Mouse (Mus musculus) kidney, postnatal 10 days (tissue): ENCODE data around the gene Mcu.

ENCODE experiments used
- DNase-seq: peaks from one replicate; pipeline ENCODE4 v3.0.0; 2021; ENCODE audit warnings: mixed read lengths

The Mcu gene

GRCm38 (mm10) chr10:59568665-59569480 lies 47.6 kb downstream of the Mcu start:
- no peak for DNase-seq

DNA sequence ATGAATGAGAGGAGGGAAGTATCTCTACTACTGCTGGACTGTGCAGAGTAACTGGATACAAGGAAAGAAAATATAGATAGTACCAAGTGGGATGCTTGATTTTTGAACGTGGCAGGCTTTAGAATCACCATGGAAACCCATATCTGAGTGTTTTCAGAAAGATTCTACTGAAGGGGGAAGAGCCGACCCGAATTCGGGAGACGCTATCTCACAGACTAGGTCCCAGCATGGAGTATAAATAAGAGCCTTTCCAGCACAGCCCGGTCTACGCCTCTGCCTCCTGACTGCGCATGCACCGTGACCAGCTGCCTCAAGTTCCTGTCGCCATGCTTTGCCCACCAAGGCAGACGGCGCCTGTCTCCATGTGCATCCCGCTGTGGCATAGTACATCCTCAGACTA lies 49.5 kb downstream of the Mcu start:
- no peak for DNase-seq

GRCm38 (mm10) chr10:59565995-59566410 lies 50.5 kb downstream of the Mcu start:
- no peak for DNase-seq

DNA sequence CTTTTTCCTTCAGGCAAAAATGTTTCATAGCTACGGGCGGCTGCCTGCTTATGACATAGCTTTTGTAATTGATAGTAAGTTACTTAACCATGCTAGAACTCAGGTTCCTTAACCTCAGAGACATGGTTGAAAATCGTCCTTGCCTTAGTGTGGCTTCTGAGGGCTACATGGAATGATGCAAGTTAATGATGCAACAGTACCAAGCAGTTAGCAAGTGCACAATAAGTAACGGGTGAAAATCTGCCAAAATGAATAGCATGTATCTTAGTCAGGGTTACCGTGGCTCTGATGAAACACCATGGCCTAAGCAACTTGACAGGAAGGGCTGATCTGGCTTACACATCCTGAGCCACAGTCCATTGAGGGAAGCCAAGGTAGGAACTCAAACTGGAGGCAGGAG lies 51.9 kb downstream of the Mcu start:
- no peak for DNase-seq

DNA sequence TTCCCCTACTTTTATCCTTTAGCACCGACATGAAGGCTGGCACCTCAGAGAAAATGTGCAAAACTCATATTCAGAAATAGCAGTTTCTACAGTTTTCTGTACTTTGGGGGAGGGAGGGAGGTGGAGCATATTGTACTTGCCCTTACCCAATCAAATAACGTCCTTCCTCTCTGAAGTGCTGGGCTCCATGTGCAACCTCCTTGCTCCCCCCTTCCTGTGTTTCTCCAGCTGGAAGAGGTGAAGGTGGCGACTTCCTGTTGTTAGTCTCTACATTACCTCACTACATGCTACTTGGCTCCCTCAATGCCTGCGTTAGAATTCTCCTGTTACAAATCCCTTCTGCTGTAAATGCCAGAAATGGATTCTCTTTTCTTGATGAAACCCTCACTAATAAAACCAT lies 54.0 kb downstream of the Mcu start:
- DNase-seq: no peak

GRCm38 (mm10) chr10:59560126-59560525 lies 56.4 kb downstream of the Mcu start:
- DNase-seq: no peak

DNA sequence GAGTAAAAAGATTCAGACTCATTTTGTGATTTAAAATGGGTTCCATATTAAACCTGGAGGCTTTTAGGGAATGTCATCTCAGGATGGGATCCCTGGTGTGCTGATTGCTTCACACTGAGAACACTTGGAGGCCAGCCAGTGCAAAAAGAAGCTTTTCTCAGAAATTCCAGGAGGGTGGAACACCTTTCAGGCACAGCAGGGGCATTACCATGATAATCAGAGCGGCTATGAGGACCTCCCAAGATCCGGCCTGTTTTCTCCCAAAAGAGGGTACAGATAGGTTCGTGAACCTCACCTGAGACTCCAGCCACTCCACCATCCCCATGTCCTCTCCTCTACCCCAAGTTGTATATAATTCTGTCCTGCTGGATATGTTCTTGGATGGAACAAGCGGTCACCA lies 57.9 kb downstream of the Mcu start:
- DNase-seq: no peak

DNA sequence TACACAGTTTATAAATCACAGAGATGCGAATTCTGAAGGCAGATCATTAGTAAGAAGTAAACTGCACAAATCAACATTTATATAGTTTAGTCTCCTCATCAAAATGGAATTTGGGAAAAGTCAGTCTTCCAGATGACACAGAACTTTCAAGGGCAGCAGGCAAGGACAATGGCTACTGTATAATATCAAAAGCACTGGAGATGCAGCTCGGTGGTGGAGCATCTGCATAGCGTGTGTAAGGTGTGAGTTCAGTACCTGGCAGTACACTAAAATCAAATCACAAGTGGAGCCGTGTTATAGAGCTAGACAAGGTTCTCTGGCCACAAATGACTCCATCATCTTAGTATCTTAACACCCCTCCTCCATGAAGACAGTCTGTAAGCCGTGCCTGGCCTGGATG lies 58.3 kb downstream of the Mcu start:
- no peak for DNase-seq

DNA sequence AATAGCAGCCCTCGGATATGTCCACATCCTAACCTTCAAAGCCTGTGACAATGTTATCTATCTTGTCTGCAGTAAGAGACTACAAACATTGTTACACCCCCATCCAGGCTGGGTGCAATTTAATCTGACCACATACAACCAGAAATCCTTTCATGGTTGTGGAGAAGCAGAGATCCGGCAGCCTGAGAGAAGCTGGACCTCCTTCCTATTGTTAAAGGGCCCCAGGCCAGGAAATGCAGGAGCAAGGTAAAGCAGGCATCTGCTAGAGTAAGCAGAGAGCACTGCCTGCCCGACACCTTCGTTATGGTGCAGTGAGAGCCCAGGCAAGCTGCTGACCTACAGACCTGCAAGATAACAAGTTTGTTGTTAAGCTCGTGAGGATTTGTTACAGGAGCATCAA lies 60.0 kb downstream of the Mcu start:
- DNase-seq: no peak

GRCm38 (mm10) chr10:59554243-59554642 lies 62.2 kb downstream of the Mcu start:
- DNase-seq: no peak

- DNase-seq: no peak
Measured at GRCm38 (mm10) chr10:59552456-59552855, 64.0 kb downstream of the Mcu start.

DNA sequence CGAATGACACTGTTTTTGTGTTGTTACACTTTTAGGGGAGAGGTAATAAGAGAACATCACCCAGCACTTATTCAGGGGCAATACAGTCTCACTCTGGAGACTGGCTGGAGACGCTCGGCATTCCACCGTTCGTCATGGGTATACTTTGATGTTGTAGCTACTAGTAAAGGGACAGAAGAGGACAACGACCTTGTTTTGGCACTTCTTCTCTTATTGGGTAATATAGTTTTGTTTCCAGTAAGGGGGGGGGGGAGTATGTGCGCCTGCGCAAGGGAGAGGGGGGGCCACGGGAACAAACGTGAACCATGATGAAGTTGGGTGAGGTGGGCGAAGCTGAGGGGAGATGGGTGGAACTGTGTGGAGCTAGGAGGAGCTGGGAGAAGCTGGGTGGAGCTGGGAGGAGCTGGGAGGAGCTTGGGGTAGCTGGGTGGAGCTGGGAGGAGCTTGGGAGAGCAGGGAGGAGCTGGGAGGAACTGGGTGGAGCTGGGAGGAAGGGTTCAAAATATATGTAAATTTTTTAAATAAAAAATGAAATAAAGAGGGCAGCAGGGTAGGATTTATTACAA lies 67.6 kb downstream of the Mcu start:
- no peak for DNase-seq

- no peak for DNase-seq
Measured at GRCm38 (mm10) chr10:59548211-59548610, 68.3 kb downstream of the Mcu start.

DNA sequence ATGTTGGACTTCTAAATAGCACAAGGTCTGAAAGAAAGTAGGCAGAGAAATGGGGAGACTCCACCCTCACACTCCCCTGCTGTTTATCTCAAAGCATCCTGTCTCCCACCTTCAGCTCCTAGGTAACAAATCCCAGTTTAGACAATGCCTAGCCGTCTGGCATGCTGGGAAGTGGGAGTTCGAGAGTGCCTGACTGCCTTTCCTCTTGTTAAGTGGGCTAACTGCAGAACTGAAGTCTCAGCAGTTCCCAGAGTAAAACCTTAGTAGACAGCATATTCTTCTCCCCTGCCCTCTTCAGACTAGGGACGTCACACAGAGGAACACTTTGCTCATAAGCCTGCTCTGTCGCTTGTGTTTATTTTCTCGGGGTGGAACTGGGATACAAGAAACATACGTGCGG lies 69.1 kb downstream of the Mcu start:
- DNase-seq: no peak

GRCm38 (mm10) chr10:59545169-59545568 lies 71.3 kb downstream of the Mcu start:
- no peak for DNase-seq

GRCm38 (mm10) chr10:59543351-59543750 lies 73.1 kb downstream of the Mcu start:
- DNase-seq: no peak

- DNase-seq: no peak
Measured at GRCm38 (mm10) chr10:59541466-59541865, 75.0 kb downstream of the Mcu start.

- DNase-seq: no peak
Measured at GRCm38 (mm10) chr10:59540596-59540995, 75.9 kb downstream of the Mcu start.

DNA sequence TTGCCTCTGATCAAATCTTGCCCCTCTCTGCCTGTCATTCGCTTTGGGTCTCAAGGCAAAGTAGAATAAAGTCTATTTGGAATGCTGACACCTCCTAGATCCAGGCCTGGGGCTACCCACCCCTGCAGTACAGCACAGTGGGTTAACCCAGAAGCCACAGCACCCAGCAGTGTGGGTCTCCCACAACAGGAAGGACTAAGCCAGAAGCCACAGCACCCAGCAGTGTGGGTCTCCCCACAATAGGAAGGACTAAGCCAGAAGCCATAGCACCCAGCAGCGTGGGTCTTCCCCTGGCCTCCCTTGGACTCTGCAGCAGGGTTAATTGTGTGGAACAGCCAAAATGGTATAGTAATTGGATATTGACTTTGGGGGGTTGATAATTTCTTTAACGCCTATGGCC lies 76.4 kb downstream of the Mcu start:
- no peak for DNase-seq

- peak; percentile 77 for DNase-seq
Measured at GRCm38 (mm10) chr10:59539533-59539875, 77.0 kb downstream of the Mcu start.

DNA sequence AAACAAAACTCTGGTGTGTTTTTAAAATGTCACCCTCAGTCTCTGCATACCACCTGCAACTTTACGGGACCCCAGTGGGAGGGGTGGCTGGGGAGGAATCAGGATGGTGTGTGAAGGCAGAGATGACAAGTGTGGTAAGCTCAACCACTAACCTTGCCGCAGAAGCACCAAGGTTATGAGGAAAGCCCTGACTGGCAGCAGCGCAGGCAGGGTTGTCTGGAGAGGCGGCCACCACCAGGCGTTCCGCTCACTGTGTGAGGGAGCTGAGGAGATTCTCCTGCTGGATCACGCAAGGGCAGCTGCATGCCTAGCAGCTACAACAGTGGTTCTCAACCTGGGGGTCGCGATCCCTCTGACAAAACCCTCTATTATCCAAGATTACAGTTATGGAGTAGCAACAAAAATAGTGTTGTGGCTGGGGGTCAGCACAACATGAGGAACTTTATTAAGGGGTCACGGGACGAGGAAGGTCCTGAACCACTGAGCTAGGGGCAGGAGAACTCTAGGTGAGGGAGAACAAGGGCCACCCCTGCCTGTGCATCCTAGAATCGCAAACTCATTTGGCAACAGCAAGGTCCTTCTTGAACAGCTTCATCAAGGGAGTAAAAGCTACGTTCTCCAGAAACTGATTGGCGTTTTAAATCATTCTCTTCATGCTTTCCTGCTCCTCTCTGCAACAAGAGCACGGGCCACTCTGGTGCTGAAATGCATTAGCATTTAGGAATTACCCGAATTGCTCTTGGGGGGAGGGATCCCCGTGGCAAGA lies 77.5 kb downstream of the Mcu start:
- peak; percentile 28 for DNase-seq

DNA sequence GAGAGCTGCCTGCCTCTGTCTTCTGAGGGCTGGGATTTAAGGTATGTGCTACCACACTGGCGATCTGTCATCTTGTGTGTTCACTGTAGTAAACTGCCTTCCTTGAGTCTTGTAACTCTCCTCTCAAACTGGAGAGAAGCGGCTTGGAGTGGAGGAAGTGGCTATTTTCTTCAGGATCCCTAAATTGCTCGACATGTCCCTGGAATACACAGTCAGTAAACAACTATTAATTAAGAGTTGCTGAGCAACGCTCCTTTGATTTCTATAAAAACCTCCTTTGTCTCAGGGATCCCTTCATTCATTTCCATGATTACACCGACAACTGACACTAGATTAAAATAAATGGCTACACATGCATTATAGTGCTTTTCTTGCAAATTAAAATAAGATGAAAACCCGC lies 78.4 kb downstream of the Mcu start:
- no peak for DNase-seq

DNA sequence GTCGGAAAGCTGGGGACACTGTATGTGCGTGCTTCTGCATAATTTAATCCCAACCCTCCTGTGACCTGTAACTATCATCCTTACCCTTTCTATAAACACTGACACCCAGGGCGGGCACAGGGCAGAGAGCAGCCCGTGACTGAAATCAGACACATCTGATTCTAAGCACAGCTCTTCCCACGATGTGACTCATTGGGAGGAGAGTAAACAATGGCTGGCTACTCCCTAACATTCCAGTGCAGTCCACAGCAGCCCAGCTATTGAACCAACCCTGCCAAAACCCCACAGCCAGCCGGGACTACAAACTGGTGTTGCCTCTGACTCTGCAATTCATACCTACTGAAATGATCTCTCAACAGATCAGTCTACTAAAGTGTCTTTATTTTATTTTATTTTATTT lies 78.9 kb downstream of the Mcu start:
- DNase-seq: no peak

DNA sequence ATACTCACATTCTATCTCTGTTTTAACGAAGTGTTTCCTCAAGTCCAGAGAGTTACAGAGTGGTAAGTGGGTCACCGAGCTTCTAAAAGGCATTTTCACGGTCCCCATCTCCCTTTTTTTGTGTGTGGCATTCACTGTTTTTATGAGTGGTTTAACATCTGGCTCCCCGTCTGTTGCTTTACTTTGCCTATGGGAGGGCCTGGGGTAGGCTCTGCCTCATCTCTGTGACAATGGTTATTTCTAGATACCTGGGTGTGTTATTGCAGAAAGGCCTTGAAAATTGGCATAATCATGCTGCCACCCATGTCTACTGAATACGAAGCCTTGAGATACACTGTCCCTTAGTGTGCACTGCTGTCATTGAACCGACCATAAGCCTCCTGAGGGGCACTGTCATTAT lies 84.2 kb downstream of the Mcu start:
- DNase-seq: no peak
